Mouse (Mus musculus): ENCODE results near the gene Pdcd4. TPM values are rescaled to one million over a fixed set of nuclear protein-coding genes. Genes with fewer than 3 reads are reported as not detected.
"Not testable (repeated sequence)": the region's sequence is repeated elsewhere in the genome, so short reads cannot be mapped to it uniquely, and the experiment has no call there.

The Pdcd4 gene
- polyA plus RNA-seq, 1 experiment from 2014 or later: 61.9 TPM

DNA sequence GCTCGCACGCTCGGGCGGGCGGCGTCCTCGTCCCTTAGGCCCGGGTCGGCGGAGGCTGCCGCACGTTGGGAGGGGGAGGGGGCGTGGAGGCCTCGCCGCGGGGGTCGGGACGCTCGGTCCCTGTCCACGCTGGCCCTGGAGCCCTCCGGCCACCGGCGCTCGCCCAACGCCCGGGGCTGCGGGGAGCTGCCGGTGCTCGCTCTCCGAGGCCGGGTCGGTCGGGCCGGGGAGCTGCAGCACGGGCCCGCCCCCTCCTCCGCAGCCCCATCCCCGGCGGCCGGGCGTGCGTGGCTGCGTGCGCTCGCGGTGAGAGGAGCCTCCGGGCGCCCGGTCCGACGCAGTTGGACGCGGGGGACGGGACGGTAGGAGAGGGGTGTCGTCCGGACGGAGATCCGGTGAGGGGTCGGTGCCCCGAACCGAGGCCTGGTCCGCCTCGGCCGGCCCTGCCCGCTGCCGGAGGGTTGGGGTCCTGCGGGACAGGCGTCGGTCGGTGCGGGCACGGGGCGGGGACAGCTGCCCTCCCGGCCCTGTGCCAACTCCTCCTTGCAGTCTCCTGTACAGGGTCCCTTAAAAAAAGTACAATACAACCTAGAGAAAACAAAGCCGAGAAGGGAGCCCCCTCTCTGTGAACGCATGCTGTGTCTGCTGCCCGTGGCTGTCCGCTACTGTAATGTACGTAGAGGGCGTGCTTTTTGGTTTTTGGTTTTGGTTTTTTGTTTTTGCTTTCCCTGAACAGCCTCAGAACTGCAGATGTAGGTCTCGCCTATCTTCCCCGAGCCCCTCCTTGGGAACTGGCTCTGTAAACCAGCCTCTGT is 11.7 kb downstream of the Pdcd4 start:
- H3K9ac ChIP-seq (ENCODE audit: low read length): peak overlapping the region; percentile 63
- peak overlapping the region; percentile 96 for H3K4me3 ChIP-seq (ENCODE audit: low read depth, low read length)
- no peaks in the 10 kb centered on the region for H3K27me3 ChIP-seq (ENCODE audit: control insufficient read depth, insufficient read depth, low read length)
- no peaks in the 10 kb centered on the region for H3K9me3 ChIP-seq (ENCODE audit: control insufficient read depth, low read length)
- WGBS: 0% methylated on average over 75 of the region's 83 CpGs
- ATAC-seq (ENCODE audit: low FRiP score) (peak; percentile 81), DNase-seq (ENCODE audit: low spot score, missing footprints) (peak; percentile 94)
- H3K36me3 ChIP-seq (ENCODE audit: control insufficient read depth, insufficient read depth, low read length): no peaks in the 10 kb centered on the region
- peak overlapping the region; percentile 72 for H3K4me2 ChIP-seq
- H3K4me1 ChIP-seq (ENCODE audit: control insufficient read depth, insufficient read depth, low read length): peaks cover 11% of the 10 kb centered on the region; the same call in 1 of the 2 replicates
- peak overlapping the region; percentile 73 for H3K27ac ChIP-seq (ENCODE audit: low read depth, low read length)

GRCm38 (mm10) chr19:53904833-53905480 is 12.9 kb downstream of the Pdcd4 start:
- Histone ChIP-seq H3K36me3 (ENCODE audit: control insufficient read depth, insufficient read depth, low read length) (peaks cover 2% of the 10 kb centered on the region; the same call in 1 of the 2 replicates), H3K4me2 (peak overlapping the region; percentile 72), H3K9ac (ENCODE audit: low read length) (no peak overlapping the region), H3K4me1 (ENCODE audit: control insufficient read depth, insufficient read depth, low read length) (peaks cover 11% of the 10 kb centered on the region; the same call in 1 of the 2 replicates), H3K4me3 (ENCODE audit: low read depth, low read length) (no peak overlapping the region), H3K27ac (ENCODE audit: low read depth, low read length) (no peak overlapping the region), H3K9me3 (ENCODE audit: control insufficient read depth, low read length) (no peaks in the 10 kb centered on the region), H3K27me3 (ENCODE audit: control insufficient read depth, insufficient read depth, low read length) (no peaks in the 10 kb centered on the region)
- 81% methylated on average over 7 of the region's 7 CpGs for WGBS
- DNase-seq (ENCODE audit: low spot score, missing footprints) (peak; percentile 84), ATAC-seq (ENCODE audit: low FRiP score) (no peak)

GRCm38 (mm10) chr19:53906033-53906702 is 14.1 kb downstream of the Pdcd4 start:
- Histone ChIP-seq H3K36me3 (ENCODE audit: control insufficient read depth, insufficient read depth, low read length) (peaks cover 2% of the 10 kb centered on the region; the same call in 1 of the 2 replicates), H3K4me2 (no peak overlapping the region), H3K9me3 (ENCODE audit: control insufficient read depth, low read length) (no peaks in the 10 kb centered on the region), H3K9ac (ENCODE audit: low read length) (no peak overlapping the region), H3K4me1 (ENCODE audit: control insufficient read depth, insufficient read depth, low read length) (peaks cover 11% of the 10 kb centered on the region; the same call in 1 of the 2 replicates), H3K27ac (ENCODE audit: low read depth, low read length) (no peak overlapping the region), H3K4me3 (ENCODE audit: low read depth, low read length) (no peak overlapping the region), H3K27me3 (ENCODE audit: control insufficient read depth, insufficient read depth, low read length) (no peaks in the 10 kb centered on the region)
- DNase-seq (ENCODE audit: low spot score, missing footprints): no peak
- 81% methylated on average over 6 of the region's 6 CpGs for WGBS
- ATAC-seq (ENCODE audit: low FRiP score): no peak

DNA sequence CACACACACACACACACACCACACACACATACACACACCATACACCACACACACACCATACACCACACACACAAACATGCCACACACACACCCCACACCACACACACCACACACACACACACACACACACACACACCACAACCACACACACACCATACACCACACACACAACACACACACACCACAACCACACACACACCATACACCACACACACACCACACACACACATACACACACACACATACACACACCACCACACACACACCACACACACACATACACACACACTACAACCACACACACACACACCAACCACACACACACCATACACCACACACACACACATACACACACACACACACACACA is 14.7 kb downstream of the Pdcd4 start:
- ATAC-seq (ENCODE audit: low FRiP score); H3K4me3 ChIP-seq (ENCODE audit: low read depth, low read length): not testable (repeated sequence)

GRCm38 (mm10) chr19:53914950-53915349 is 22.9 kb downstream of the Pdcd4 start:
- no peak overlapping the region for H3K4me2 ChIP-seq
- no peak overlapping the region for H3K4me3 ChIP-seq (ENCODE audit: low read depth, low read length)
- no peaks in the 10 kb centered on the region for H3K4me1 ChIP-seq (ENCODE audit: control insufficient read depth, insufficient read depth, low read length)
- 95% methylated on average over 4 of the region's 4 CpGs for WGBS
- H3K9me3 ChIP-seq (ENCODE audit: control insufficient read depth, low read length): no peaks in the 10 kb centered on the region
- ATAC-seq (ENCODE audit: low FRiP score): no peak
- H3K9ac ChIP-seq (ENCODE audit: low read length): no peak overlapping the region
- no peak for DNase-seq (ENCODE audit: low spot score, missing footprints)
- H3K36me3 ChIP-seq (ENCODE audit: control insufficient read depth, insufficient read depth, low read length): peaks cover 2% of the 10 kb centered on the region; the same call in 1 of the 2 replicates
- H3K27me3 ChIP-seq (ENCODE audit: control insufficient read depth, insufficient read depth, low read length): no peaks in the 10 kb centered on the region
- no peak overlapping the region for H3K27ac ChIP-seq (ENCODE audit: low read depth, low read length)

More for the DNA sequence above, 14.7 kb downstream of the Pdcd4 start:
- H3K27me3 ChIP-seq (ENCODE audit: control insufficient read depth, insufficient read depth, low read length); H3K9me3 ChIP-seq (ENCODE audit: control insufficient read depth, low read length); H3K36me3 ChIP-seq (ENCODE audit: control insufficient read depth, insufficient read depth, low read length); H3K4me2 ChIP-seq; H3K27ac ChIP-seq (ENCODE audit: low read depth, low read length); H3K9ac ChIP-seq (ENCODE audit: low read length); DNase-seq (ENCODE audit: low spot score, missing footprints): not testable (repeated sequence)
- H3K4me1 ChIP-seq (ENCODE audit: control insufficient read depth, insufficient read depth, low read length): peaks cover 11% of the 10 kb centered on the region; the same call in 1 of the 2 replicates

GRCm38 (mm10) chr19:53919541-53919940 is 27.5 kb downstream of the Pdcd4 start:
- Histone ChIP-seq H3K4me3 (ENCODE audit: low read depth, low read length) (no peak overlapping the region), H3K9me3 (ENCODE audit: control insufficient read depth, low read length) (no peaks in the 10 kb centered on the region), H3K4me2 (no peak overlapping the region), H3K9ac (ENCODE audit: low read length) (no peak overlapping the region), H3K27me3 (ENCODE audit: control insufficient read depth, insufficient read depth, low read length) (no peaks in the 10 kb centered on the region), H3K27ac (ENCODE audit: low read depth, low read length) (no peak overlapping the region), H3K4me1 (ENCODE audit: control insufficient read depth, insufficient read depth, low read length) (no peaks in the 10 kb centered on the region), H3K36me3 (ENCODE audit: control insufficient read depth, insufficient read depth, low read length) (peaks cover 4% of the 10 kb centered on the region; the same call in 1 of the 2 replicates)
- whole genome bisulfite sequencing: 89% methylated on average over 10 of the region's 10 CpGs
- DNase-seq (ENCODE audit: low spot score, missing footprints) (no peak), ATAC-seq (ENCODE audit: low FRiP score) (no peak)

DNA sequence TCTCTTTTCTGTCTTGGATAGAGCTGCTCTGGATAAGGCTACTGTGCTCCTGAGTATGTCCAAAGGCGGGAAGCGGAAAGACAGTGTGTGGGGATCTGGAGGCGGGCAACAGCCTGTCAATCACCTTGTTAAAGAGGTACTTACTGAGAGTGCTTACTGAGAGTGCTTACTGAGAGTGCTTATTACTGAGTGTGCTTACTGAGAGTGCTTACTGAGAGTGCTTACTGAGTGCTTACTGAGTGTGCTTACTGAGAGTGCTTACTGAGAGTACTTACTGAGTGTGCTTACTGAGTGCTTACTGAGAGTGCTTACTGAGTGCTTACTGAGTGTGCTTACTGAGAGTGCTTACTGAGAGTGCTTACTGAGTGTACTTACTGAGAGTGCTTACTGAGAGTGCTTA is 30.0 kb downstream of the Pdcd4 start:
- ATAC-seq (ENCODE audit: low FRiP score); H3K36me3 ChIP-seq (ENCODE audit: control insufficient read depth, insufficient read depth, low read length): not testable (repeated sequence)
- WGBS: 87% methylated on average over 3 of the region's 3 CpGs

GRCm38 (mm10) chr19:53925338-53925751 is 33.3 kb downstream of the Pdcd4 start:
- DNase-seq (ENCODE audit: low spot score, missing footprints): peak; percentile 93
- Histone ChIP-seq H3K36me3 (ENCODE audit: control insufficient read depth, insufficient read depth, low read length) (0 out of 2 replicates have a peak, but pooled peaks cover 2% of the 10 kb centered on the region), H3K9me3 (ENCODE audit: control insufficient read depth, low read length) (peaks cover 3% of the 10 kb centered on the region; the same call in 1 of the 2 replicates), H3K4me1 (ENCODE audit: control insufficient read depth, insufficient read depth, low read length) (no peaks in the 10 kb centered on the region), H3K27ac (ENCODE audit: low read depth, low read length) (no peak overlapping the region), H3K4me3 (ENCODE audit: low read depth, low read length) (no peak overlapping the region), H3K27me3 (ENCODE audit: control insufficient read depth, insufficient read depth, low read length) (no peaks in the 10 kb centered on the region), H3K4me2 (no peak overlapping the region), H3K9ac (ENCODE audit: low read length) (no peak overlapping the region)
- no peak for ATAC-seq (ENCODE audit: low FRiP score)
- WGBS: 96% methylated on average over 2 of the region's 2 CpGs

More for the DNA sequence above, 30.0 kb downstream of the Pdcd4 start:
- not testable (repeated sequence) for H3K4me3 ChIP-seq (ENCODE audit: low read depth, low read length); H3K4me1 ChIP-seq (ENCODE audit: control insufficient read depth, insufficient read depth, low read length); H3K27me3 ChIP-seq (ENCODE audit: control insufficient read depth, insufficient read depth, low read length); H3K4me2 ChIP-seq; H3K27ac ChIP-seq (ENCODE audit: low read depth, low read length); H3K9ac ChIP-seq (ENCODE audit: low read length); H3K9me3 ChIP-seq (ENCODE audit: control insufficient read depth, low read length); DNase-seq (ENCODE audit: low spot score, missing footprints)
